Mouse (Mus musculus) bone marrow, adult 2 months (tissue): Measurements from ENCODE around the gene Ankrd33b.

Source experiments
- CTCF ChIP-seq: fragments of 200-500 bp; IDR thresholded peaks from 2 replicates; pipeline ENCODE4 v1.5.1; 2011; ENCODE audit warnings: low read length, control low read depth; ENCODE audit not compliant: control insufficient read depth, insufficient read depth
- POLR2A ChIP-seq: fragments of 200-500 bp; IDR thresholded peaks from 2 replicates; pipeline ENCODE4 v1.6.1; 2011; ENCODE audit warnings: low read depth, mild to moderate bottlenecking, control low read depth, low read length, borderline replicate concordance; ENCODE audit not compliant: control insufficient read depth

DNA sequence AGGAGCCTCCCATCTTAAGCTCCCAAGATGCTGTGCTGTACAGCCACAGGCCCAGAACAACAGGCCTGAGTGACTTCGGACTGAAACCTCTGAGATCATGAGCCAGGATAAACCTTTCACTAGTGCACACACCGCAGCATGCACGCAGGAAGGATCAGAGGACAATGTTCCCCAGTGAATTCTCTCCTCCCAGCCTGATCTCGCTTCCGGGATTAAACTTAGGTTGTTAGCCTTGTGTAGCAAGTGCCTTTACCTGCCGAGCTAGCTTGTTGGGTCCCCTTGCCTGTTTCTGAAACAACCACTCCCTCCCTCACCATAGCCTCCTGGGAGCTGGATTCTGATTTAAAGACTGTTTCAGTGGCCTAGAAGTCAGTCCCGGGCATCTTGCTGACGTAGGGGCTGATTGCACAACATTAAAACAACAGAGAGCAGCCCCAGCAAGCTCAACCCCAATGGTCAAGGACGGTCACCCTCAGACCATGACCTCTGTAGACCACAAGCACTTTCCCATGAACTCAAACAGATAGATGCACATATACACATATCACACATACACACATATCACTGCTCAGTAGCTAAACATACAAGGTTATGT is 6.2 kb downstream of the Ankrd33b start:
- TF ChIP-seq CTCF: no peak
- TF ChIP-seq POLR2A: no peak
